Mouse (Mus musculus) WW6 (cell line): Measurements from ENCODE around the gene Sri.

Experiments used
- DNase-seq: peaks from one replicate; pipeline ENCODE4 v3.0.0-alpha.2; 2013; ENCODE audit warnings: low read depth, low spot score

The Sri gene

GRCm38 (mm10) chr5:8045855-8046254 is at the start of gene Sri:
Sri (plus strand) TSS chr5:8046078.
- DNase-seq, result no peak

GRCm38 (mm10) chr5:7996401-7997044 is 49.4 kb upstream of the Sri start:
- DNase-seq, result no peak

- no peak for DNase-seq
Measured at GRCm38 (mm10) chr5:7997086-7997485, 48.8 kb upstream of the Sri start.

GRCm38 (mm10) chr5:8000466-8000865 is 45.4 kb upstream of the Sri start:
- no peak for DNase-seq

- DNase-seq, result no peak
Measured at GRCm38 (mm10) chr5:8002827-8003226, 43.1 kb upstream of the Sri start.

GRCm38 (mm10) chr5:8013276-8013675 is 32.6 kb upstream of the Sri start:
- no peak for DNase-seq

- peak; percentile 20 for DNase-seq
Measured at GRCm38 (mm10) chr5:8034596-8034995, 11.3 kb upstream of the Sri start.

- DNase-seq, result no peak
Measured at GRCm38 (mm10) chr5:8053827-8054226, 7.9 kb downstream of the Sri start.

- no peak for DNase-seq
Measured at GRCm38 (mm10) chr5:8055721-8056129, 9.8 kb downstream of the Sri start.

GRCm38 (mm10) chr5:8056141-8057017 is 10.5 kb downstream of the Sri start:
- DNase-seq, result no peak

GRCm38 (mm10) chr5:8057018-8057323 is 11.1 kb downstream of the Sri start:
- no peak for DNase-seq

- no peak for DNase-seq
Measured at GRCm38 (mm10) chr5:8058056-8058455, 12.2 kb downstream of the Sri start.

GRCm38 (mm10) chr5:8062469-8062868 is 16.6 kb downstream of the Sri start:
- DNase-seq, result no peak

GRCm38 (mm10) chr5:8063207-8063606 is 17.3 kb downstream of the Sri start:
- no peak for DNase-seq

GRCm38 (mm10) chr5:8073406-8073805 is 27.5 kb downstream of the Sri start:
- DNase-seq, result no peak

GRCm38 (mm10) chr5:8073901-8074561 is 28.2 kb downstream of the Sri start:
- no peak for DNase-seq

GRCm38 (mm10) chr5:8077481-8077880 is 31.6 kb downstream of the Sri start:
- no peak for DNase-seq

GRCm38 (mm10) chr5:8082800-8083509 is 37.1 kb downstream of the Sri start:
- DNase-seq, result no peak

GRCm38 (mm10) chr5:8085661-8086060 is 39.8 kb downstream of the Sri start:
- DNase-seq, result no peak

GRCm38 (mm10) chr5:8088147-8088546 is 42.3 kb downstream of the Sri start:
- DNase-seq, result no peak

GRCm38 (mm10) chr5:8094921-8095320 is 49.0 kb downstream of the Sri start:
- no peak for DNase-seq

GRCm38 (mm10) chr5:8095689-8096088 is 49.8 kb downstream of the Sri start:
- DNase-seq, result no peak
